Comparison of ENCODE assay signal across 8 mouse cellular contexts in the genomic region with DNA sequence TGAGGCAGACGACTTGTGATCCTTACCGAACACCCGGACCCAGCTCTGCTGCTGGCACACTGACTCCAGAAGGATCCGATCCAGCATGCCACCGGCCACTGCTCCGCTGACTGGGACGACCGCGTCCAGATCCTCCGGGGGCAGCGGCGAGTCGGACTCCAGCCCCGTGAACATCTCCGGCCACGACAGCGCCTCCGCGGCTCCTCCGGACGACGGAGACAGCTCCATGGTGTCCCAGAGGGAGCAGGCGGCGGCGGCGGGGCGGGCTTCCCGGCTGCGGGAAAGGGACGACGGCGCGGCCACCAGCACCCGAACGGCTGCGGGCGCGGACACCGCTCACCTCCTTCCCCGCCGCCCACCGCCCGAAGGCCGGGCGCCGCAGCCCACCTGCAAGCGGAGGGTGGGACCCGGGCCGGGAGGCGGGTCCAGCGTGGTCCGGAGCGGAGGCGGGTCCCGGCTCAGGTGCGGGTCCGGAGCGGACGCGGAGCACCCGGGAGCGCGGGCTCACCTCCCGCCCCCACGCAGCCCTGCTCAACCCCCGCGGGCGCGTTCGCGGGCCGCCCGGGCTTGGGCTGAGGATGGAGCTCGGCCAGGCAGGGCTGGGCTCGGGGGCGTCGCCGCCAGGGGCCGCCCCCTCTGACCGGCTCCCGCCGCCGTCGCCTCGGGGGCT. TPM values are rescaled to one million over a fixed set of nuclear protein-coding genes. Genes with fewer than 3 reads are reported as not detected.
DNase-seq lines count a peak whose midpoint lies in the region; ATAC-seq and TF ChIP-seq lines count a peak whose summit lies in the region.

No protein-coding gene starts in this region.

- peaks cover 14% of the 10 kb centered on the region for H3K9me3 ChIP-seq in G1E (replicated peaks)
- H3K9me3 ChIP-seq in forebrain, embryonic 12.5 days = no peaks in the 10 kb centered on the region
- H3K9me3 ChIP-seq in lung, embryonic 15.5 days = no peaks in the 10 kb centered on the region

- intact Hi-C loops in heart, postnatal 10 days (cut with DNase I) = loop anchor here (2.0 kb wide), 1 partner anchor 47 kb away; the partner anchor contains the start of gene Cryzl2

- H3K4me2 ChIP-seq in forebrain, embryonic 12.5 days = peak overlapping the region; percentile 74
- peak overlapping the region; percentile 87 for H3K4me2 ChIP-seq in lung, embryonic 15.5 days

- peak; percentile 34 for DNase-seq in G1E (ENCODE audit: low spot score)
- peak; percentile 79 to 82 for DNase-seq in heart, postnatal 10 days
- DNase-seq in layer of hippocampus, adult 2 months (ENCODE audit: low spot score in 2 of 2) = peak; percentile 26 to 51
- peak; percentile 53 for DNase-seq in ovary, postnatal 10 days (ENCODE audit: low spot score)
- DNase-seq in urinary bladder, postnatal 14 days (ENCODE audit: low spot score) = peak; percentile 66

- H3K9ac ChIP-seq in forebrain, embryonic 12.5 days = peak overlapping the region; percentile 92
- peak overlapping the region; percentile 69 for H3K9ac ChIP-seq in lung, embryonic 15.5 days

- H3K4me1 ChIP-seq in G1E (ENCODE audit: insufficient read depth, low read depth, low read length) = peaks cover 22% of the 10 kb centered on the region
- peaks cover 4% of the 10 kb centered on the region; the same call in 1 of the 2 replicates for H3K4me1 ChIP-seq in brown adipose tissue, adult 24 weeks (ENCODE audit: control insufficient read depth, insufficient read depth, insufficient read length, low read length)
- H3K4me1 ChIP-seq in forebrain, embryonic 12.5 days = peaks cover 30% of the 10 kb centered on the region
- H3K4me1 ChIP-seq in lung, embryonic 15.5 days = peaks cover 21% of the 10 kb centered on the region

- no peaks in the 10 kb centered on the region for H3K36me3 ChIP-seq in G1E (replicated peaks)
- H3K36me3 ChIP-seq in forebrain, embryonic 12.5 days (replicated peaks) = no peaks in the 10 kb centered on the region
- no peaks in the 10 kb centered on the region for H3K36me3 ChIP-seq in lung, embryonic 15.5 days

- peak overlapping the region; percentile 21 for H3K27ac ChIP-seq in brown adipose tissue, adult 24 weeks (replicated peaks; ENCODE audit: low read depth, low read length)
- H3K27ac ChIP-seq in forebrain, embryonic 12.5 days = peak overlapping the region; percentile 99
- peak overlapping the region; percentile 96 for H3K27ac ChIP-seq in layer of hippocampus, adult 2 months
- peak overlapping the region; percentile 96 for H3K27ac ChIP-seq in lung, embryonic 15.5 days

- TF ChIP-seq CTCF in G1E (IDR thresholded peaks at IDR 0.05; ENCODE audit: low read depth, low read length) = no peak
- no peak; the same call in 1 of the 2 replicates for TF ChIP-seq CTCF in layer of hippocampus, adult 2 months (conservative IDR thresholded peaks at IDR 0.05)

- no peaks in the 10 kb centered on the region for H3K27me3 ChIP-seq in G1E (ENCODE audit: insufficient read depth, low read length)
- H3K27me3 ChIP-seq in forebrain, embryonic 12.5 days = no peaks in the 10 kb centered on the region
- no peaks in the 10 kb centered on the region for H3K27me3 ChIP-seq in lung, embryonic 15.5 days

- ATAC-seq in G1E (ENCODE audit: extremely low read depth, insufficient number of reproducible peaks, low FRiP score, poor library complexity, severe bottlenecking) = no peak
- peak; percentile 90 for ATAC-seq in forebrain, embryonic 12.5 days (ENCODE audit: low FRiP score)
- peak; percentile 91 for ATAC-seq in lung, embryonic 15.5 days (ENCODE audit: borderline replicate concordance, extremely low read depth, low FRiP score, low TSS enrichment)

- H3K4me3 ChIP-seq in G1E (ENCODE audit: low read depth, low read length) = peak overlapping the region; percentile 83
- peak overlapping the region; percentile 84 for H3K4me3 ChIP-seq in brown adipose tissue, adult 24 weeks (ENCODE audit: insufficient read depth, low read depth, low read length)
- H3K4me3 ChIP-seq in forebrain, embryonic 12.5 days (replicated peaks) = peak overlapping the region; percentile 99
- H3K4me3 ChIP-seq in layer of hippocampus, adult 2 months = peak overlapping the region; percentile 66
- H3K4me3 ChIP-seq in lung, embryonic 15.5 days = peak overlapping the region; percentile 91

- WGBS in forebrain, embryonic 12.5 days = under 1% methylated on average over 63 of the region's 85 CpGs
- WGBS in lung, embryonic 15.5 days = 0% methylated on average over 68 of the region's 85 CpGs

RNA-seq across cellular contexts. Expression of gene Rasal2, which starts 0.5 kb away (rescaled TPM):
- total RNA-seq in G1E (2014; fragmentation: Nextera tagmentation) = 8.0 and 10.4 TPM in 2 replicates
- 2.3 and 2.7 TPM in 2 replicates for total RNA-seq in G1E (2017)
- polyA plus RNA-seq in G1E (2012) = 0.62 and 0.78 TPM in 2 replicates
- polyA plus RNA-seq in brown adipose tissue, adult 24 weeks (2012; ENCODE audit: insufficient read depth, insufficient read length, missing spikeins) = 2.6 and 3.4 TPM in 2 replicates
- 25.8 and 28.9 TPM in 2 replicates for polyA plus RNA-seq in forebrain, embryonic 12.5 days (2016; fragmentation: Nextera tagmentation; extraction: Ambion mirVana)
- total RNA-seq in heart, postnatal 10 days (2021) = 10 to 100 TPM; 33.3 to 34.2 TPM
- total RNA-seq in layer of hippocampus, adult 2 months (2021) = 10 to 100 TPM; 91.1 to 93.7 TPM
- 8.9 and 9.5 TPM in 2 replicates for polyA plus RNA-seq in lung, embryonic 15.5 days (2015; fragmentation: Nextera tagmentation; extraction: Ambion mirVana)

RNA-seq across cellular contexts. Expression of gene Cryzl2, which starts 46.5 kb away (rescaled TPM):
- total RNA-seq in G1E (2014; fragmentation: Nextera tagmentation) (not detected in 2 replicates), G1E (2017) (0.44 TPM in 1 of 2 replicates, not detected in the other)
- not detected in 2 replicates for polyA plus RNA-seq in G1E (2012)
- polyA plus RNA-seq in brown adipose tissue, adult 24 weeks (2012; ENCODE audit: insufficient read depth, insufficient read length, missing spikeins) = 21.4 and 26.2 TPM in 2 replicates
- polyA plus RNA-seq in forebrain, embryonic 12.5 days (2016; fragmentation: Nextera tagmentation; extraction: Ambion mirVana) = 6.7 and 8.3 TPM in 2 replicates
- 10 to 100 TPM; 15.4 to 17.4 TPM for total RNA-seq in heart, postnatal 10 days (2021)
- 1 to 10 TPM; 4.3 to 5.1 TPM for total RNA-seq in layer of hippocampus, adult 2 months (2021)
- 11.4 and 13.4 TPM in 2 replicates for polyA plus RNA-seq in lung, embryonic 15.5 days (2015; fragmentation: Nextera tagmentation; extraction: Ambion mirVana)

Comparison
In these comparisons a context has a peak if more than half of its experiments do, and no peak if none do; other contexts are left out.
1. H3K27ac ChIP-seq: peak in every context shown above with its lines; median percentile 99 in forebrain, embryonic 12.5 days; 96 in layer of hippocampus, adult 2 months; 96 in lung, embryonic 15.5 days; 21 in brown adipose tissue, adult 24 weeks.